In the genomic region with DNA sequence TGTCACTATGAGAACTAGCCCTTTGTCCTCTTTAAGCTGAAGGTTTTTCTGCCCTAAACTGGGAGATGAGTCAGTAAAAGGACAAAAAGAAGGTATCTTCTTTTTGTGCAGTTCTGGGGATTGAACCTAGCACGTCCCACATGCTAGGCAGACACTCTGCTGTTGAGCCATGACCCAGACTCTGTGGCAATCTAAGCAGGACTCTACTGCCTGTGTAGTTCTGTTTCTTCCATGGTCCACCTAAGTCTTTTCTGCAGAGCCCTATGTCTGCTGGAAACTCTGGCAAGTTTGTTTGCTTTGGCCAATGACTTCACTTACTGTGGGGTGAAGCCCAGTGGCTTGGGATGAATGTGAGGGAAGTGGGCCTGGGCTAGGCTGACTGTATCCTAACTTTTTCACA, we compare ENCODE assay signal across 30 mouse cellular contexts. TPM values are rescaled to one million over a fixed set of nuclear protein-coding genes. Genes with fewer than 3 reads are reported as not detected.
DNase-seq lines count a peak whose midpoint lies in the region; ATAC-seq and TF ChIP-seq lines count a peak whose summit lies in the region.
"Had no signal": no experiment of that assay in that cellular context is flagged by ENCODE, and none has a peak within 500 bp of the region (broad histone marks: within the 10 kb centered on the region; RNA-seq: fewer than 3 reads in every experiment).

No protein-coding gene starts in this region.

- H3K9me3 ChIP-seq in heart, embryonic 11.5 days (replicated peaks; ENCODE audit: control insufficient read depth, low read length) = no peaks in the 10 kb centered on the region
- H3K9me3 ChIP-seq in liver, embryonic 12.5 days (replicated peaks) = no peaks in the 10 kb centered on the region
- no peaks in the 10 kb centered on the region for H3K9me3 ChIP-seq in MEL (replicated peaks; ENCODE audit: insufficient read depth, low read length)
- H3K9me3 ChIP-seq: embryonic facial prominence, embryonic 13.5 days; forebrain, embryonic 12.5 days; heart, embryonic 15.5 days; hindbrain, embryonic 13.5 days; midbrain, embryonic 12.5 days; neural tube, embryonic 13.5 days had no signal

- H3K4me1 ChIP-seq in heart, embryonic 11.5 days (ENCODE audit: control insufficient read depth, insufficient read depth, low read length) = peaks cover 8% of the 10 kb centered on the region
- peaks cover 62% of the 10 kb centered on the region for H3K4me1 ChIP-seq in liver, embryonic 12.5 days
- H3K4me1 ChIP-seq in MEL (ENCODE audit: control insufficient read depth in 1 of 2, insufficient read depth in 2 of 2, low read length in 2 of 2) = peaks cover 11 to 27% of the 10 kb centered on the region in 2 experiments

- peak overlapping the region; percentile 0 for H3K4me2 ChIP-seq in heart, embryonic 11.5 days
- peak overlapping the region; percentile 94; the same call in 1 of the 2 replicates for H3K4me2 ChIP-seq in liver, embryonic 12.5 days
- H3K4me2 ChIP-seq: embryonic facial prominence, embryonic 13.5 days; forebrain, embryonic 12.5 days; heart, embryonic 15.5 days; hindbrain, embryonic 13.5 days; midbrain, embryonic 12.5 days; neural tube, embryonic 13.5 days had no signal

- DNase-seq in heart, adult 18-20 months = no peak
- DNase-seq in liver (no peak), MEL (ENCODE audit: low read depth, low spot score) (peak; percentile 39)
- DNase-seq in right cerebral cortex, postnatal 4 days = no peak
- no peak for DNase-seq in urinary bladder, postnatal 4 days (ENCODE audit: low spot score in 2 of 2)
- DNase-seq: adrenal gland, postnatal 14 days; B cell, adult 2 months; cerebellum, adult 11 months; cerebellum, adult 9-10 months; cerebellum, postnatal 36 days; forebrain, postnatal 0 days; gastrocnemius, postnatal 10 days; heart, postnatal 4 days; kidney, adult 8-10 months; kidney, postnatal 4 days; lung, adult 18-20 months; lung, postnatal 4 days had no signal

- no peak overlapping the region for H3K4me3 ChIP-seq in heart, embryonic 11.5 days (ENCODE audit: low read depth, low read length)
- H3K4me3 ChIP-seq in liver, embryonic 12.5 days = no peak overlapping the region
- H3K4me3 ChIP-seq in MEL (ENCODE audit: control insufficient read depth in 1 of 2, insufficient read depth in 1 of 2, low read depth in 2 of 2, low read length in 2 of 2) = no peak overlapping the region
- H3K4me3 ChIP-seq: embryonic facial prominence, embryonic 13.5 days; forebrain, embryonic 12.5 days; heart, embryonic 15.5 days; hindbrain, embryonic 13.5 days; midbrain, embryonic 12.5 days; neural tube, embryonic 13.5 days had no signal

- no peak for TF ChIP-seq CTCF in MEL (IDR thresholded peaks at IDR 0.05 in 2 of 3, conservative IDR thresholded peaks at IDR 0.05 in 1 of 3; ENCODE audit: control insufficient read depth in 1 of 3, insufficient read depth in 1 of 3, low read depth in 2 of 3, low read length in 3 of 3, poor library complexity in 1 of 3, severe bottlenecking in 1 of 3)

- no peak for TF ChIP-seq POLR2A in MEL (IDR thresholded peaks at IDR 0.05; ENCODE audit: control insufficient read depth in 1 of 2, insufficient read depth in 1 of 2, low read depth in 1 of 2, low read length in 2 of 2, poor library complexity in 1 of 2)

- peak overlapping the region; percentile 74; the same call in 1 of the 2 replicates for H3K27ac ChIP-seq in heart, embryonic 11.5 days (ENCODE audit: low read depth, low read length)
- peak overlapping the region; percentile 83; the same call in 1 of the 2 replicates for H3K27ac ChIP-seq in liver, embryonic 12.5 days
- peak overlapping the region; percentile 80; the same call in 1 of the 2 replicates for H3K27ac ChIP-seq in MEL (ENCODE audit: control insufficient read depth, low read depth, low read length)
- H3K27ac ChIP-seq: embryonic facial prominence, embryonic 13.5 days; forebrain, embryonic 12.5 days; heart, embryonic 15.5 days; hindbrain, embryonic 13.5 days; kidney, postnatal 0 days; midbrain, embryonic 12.5 days; neural tube, embryonic 13.5 days had no signal

- no peak overlapping the region; the same call in 1 of the 2 replicates for H3K9ac ChIP-seq in heart, embryonic 11.5 days (ENCODE audit: low read depth, low read length)
- no peak overlapping the region for H3K9ac ChIP-seq in liver, embryonic 12.5 days
- no peak overlapping the region for H3K9ac ChIP-seq in MEL (ENCODE audit: control insufficient read depth, low read depth, low read length, poor library complexity, severe bottlenecking)
- H3K9ac ChIP-seq: forebrain, embryonic 12.5 days; forebrain, postnatal 0 days; heart, embryonic 15.5 days; hindbrain, embryonic 13.5 days; midbrain, embryonic 12.5 days; neural tube, embryonic 13.5 days had no signal

- no peak for ATAC-seq in heart, embryonic 11.5 days (replicated peaks; ENCODE audit: insufficient number of reproducible peaks, low FRiP score, low TSS enrichment)
- ATAC-seq in liver, embryonic 12.5 days = no peak
- ATAC-seq: forebrain, postnatal 0 days; intestine, embryonic 16.5 days; Patski had no signal

- no peaks in the 10 kb centered on the region; the same call in 1 of the 2 replicates for H3K79me2 ChIP-seq in MEL (ENCODE audit: control insufficient read depth, insufficient read depth, low read length, poor library complexity)

- TF ChIP-seq EP300 in MEL (IDR thresholded peaks at IDR 0.05; ENCODE audit: low read depth in 1 of 2, low read length in 2 of 2) = no peak

- TF ChIP-seq RAD21 in MEL (IDR thresholded peaks at IDR 0.05; ENCODE audit: low read depth, low read length) = no peak

- WGBS in heart, embryonic 11.5 days (ENCODE audit: insufficient replicate concordance) = 65% methylated on average over 1 of the region's 1 CpGs
- 70% methylated on average over 1 of the region's 1 CpGs for WGBS in liver, embryonic 12.5 days (ENCODE audit: insufficient replicate concordance)

- H3K36me3 ChIP-seq in heart, embryonic 11.5 days (ENCODE audit: control insufficient read depth, insufficient read depth, low read length) = no peaks in the 10 kb centered on the region; the same call in 1 of the 2 replicates
- peaks cover 33% of the 10 kb centered on the region for H3K36me3 ChIP-seq in liver, embryonic 12.5 days
- peaks cover 0 to 14% of the 10 kb centered on the region in 2 experiments; a peak in 2 of 4 replicates for H3K36me3 ChIP-seq in MEL (ENCODE audit: control insufficient read depth in 1 of 2, insufficient read depth in 2 of 2, low read length in 2 of 2)
- H3K36me3 ChIP-seq: heart, embryonic 15.5 days had no signal

- H3K27me3 ChIP-seq in heart, embryonic 11.5 days (ENCODE audit: control insufficient read depth, insufficient read depth, low read length) = peaks cover 4% of the 10 kb centered on the region; the same call in 1 of the 2 replicates
- no peaks in the 10 kb centered on the region for H3K27me3 ChIP-seq in liver, embryonic 12.5 days (replicated peaks)
- H3K27me3 ChIP-seq in MEL (ENCODE audit: control insufficient read depth in 1 of 2, insufficient read depth in 2 of 2, low read length in 2 of 2) = no peaks in the 10 kb centered on the region
- H3K27me3 ChIP-seq: heart, embryonic 15.5 days; Patski had no signal

TF ChIP-seq in MEL, 35 proteins besides CTCF, POLR2A, EP300 and RAD21:
- TF ChIP-seq TBP (IDR thresholded peaks at IDR 0.05; ENCODE audit: low read depth, low read length) (peak; percentile 98), GATA1 (IDR thresholded peaks at IDR 0.05; ENCODE audit: low read depth, low read length) (no peak)

RNA-seq across cellular contexts. Expression of a gene that starts 2.2 kb away (rescaled TPM):
- 1.6 and 2.5 TPM in 2 replicates for polyA plus RNA-seq in heart, embryonic 11.5 days (2014; fragmentation: Nextera tagmentation; extraction: Ambion mirVana)
- total RNA-seq in heart, adult 18-20 months (2021) = 1 to 10 TPM; 2.7 to 5.3 TPM
- polyA plus RNA-seq in liver, embryonic 12.5 days (2016; fragmentation: Nextera tagmentation; extraction: Ambion mirVana) = 5.1 and 5.7 TPM in 2 replicates
- 9.5 and 13.0 TPM in 2 replicates for total RNA-seq in MEL (2012; rRNA removed)
- 10 to 100 TPM in 1 of 2 experiments, not detected in 1; 35.4 TPM for polyA plus RNA-seq in MEL (2012; ENCODE audit: insufficient read depth in 1 of 2, insufficient read length in 2 of 2, low read depth in 1 of 2, low replicate concordance in 2 of 2, missing spikeins in 1 of 2)

RNA-seq across cellular contexts. Expression of a gene that starts 2.4 kb away (rescaled TPM):
- polyA plus RNA-seq in heart, embryonic 11.5 days (2014; fragmentation: Nextera tagmentation; extraction: Ambion mirVana) = 0.21 TPM in 2 replicates
- total RNA-seq in heart, adult 18-20 months (2021) = under 1 TPM; 0.26 to 0.47 TPM
- 0.27 and 0.59 TPM in 2 replicates for polyA plus RNA-seq in liver, embryonic 12.5 days (2016; fragmentation: Nextera tagmentation; extraction: Ambion mirVana)
- total RNA-seq in MEL (2012; rRNA removed) = 0.69 and 3.9 TPM in 2 replicates
- not detected for polyA plus RNA-seq in MEL (2012; ENCODE audit: insufficient read depth in 1 of 2, insufficient read length in 2 of 2, low read depth in 1 of 2, low replicate concordance in 2 of 2, missing spikeins in 1 of 2)
- total RNA-seq: adrenal gland, postnatal 14 days; forebrain, postnatal 0 days; gastrocnemius, postnatal 10 days; heart, postnatal 4 days; layer of hippocampus, adult 8-10 months; left cerebral cortex, postnatal 14 days had no signal
- polyA plus RNA-seq: forebrain, postnatal 0 days; heart, embryonic 15.5 days; Patski had no signal

RNA-seq across cellular contexts. Expression of a gene that starts 9.8 kb away (rescaled TPM):
- 981 and 1,056 TPM in 2 replicates for polyA plus RNA-seq in heart, embryonic 11.5 days (2014; fragmentation: Nextera tagmentation; extraction: Ambion mirVana)
- 100 to 1,000 TPM; 714 to 715 TPM for total RNA-seq in heart, adult 18-20 months (2021)
- polyA plus RNA-seq in liver, embryonic 12.5 days (2016; fragmentation: Nextera tagmentation; extraction: Ambion mirVana) = 1,134 and 1,149 TPM in 2 replicates
- 2,773 and 3,160 TPM in 2 replicates for total RNA-seq in MEL (2012; rRNA removed)
- polyA plus RNA-seq in MEL (2012; ENCODE audit: insufficient read depth in 1 of 2, insufficient read length in 2 of 2, low read depth in 1 of 2, low replicate concordance in 2 of 2, missing spikeins in 1 of 2) = 1,000 to 10,000 TPM; 2,091 to 3,727 TPM

RNA-seq across cellular contexts. Expression of a gene that starts 14.2 kb away (rescaled TPM):
- 1,168 and 1,305 TPM in 2 replicates for polyA plus RNA-seq in heart, embryonic 11.5 days (2014; fragmentation: Nextera tagmentation; extraction: Ambion mirVana)
- 100 to 1,000 TPM; 512 to 646 TPM for total RNA-seq in heart, adult 18-20 months (2021)
- 1,421 and 1,491 TPM in 2 replicates for polyA plus RNA-seq in liver, embryonic 12.5 days (2016; fragmentation: Nextera tagmentation; extraction: Ambion mirVana)
- 2,482 and 2,708 TPM in 2 replicates for total RNA-seq in MEL (2012; rRNA removed)
- 1,000 to 10,000 TPM; 3,189 to 5,434 TPM for polyA plus RNA-seq in MEL (2012; ENCODE audit: insufficient read depth in 1 of 2, insufficient read length in 2 of 2, low read depth in 1 of 2, low replicate concordance in 2 of 2, missing spikeins in 1 of 2)

RNA-seq across cellular contexts. Expression of a gene that starts 15.7 kb away (rescaled TPM):
- polyA plus RNA-seq in heart, embryonic 11.5 days (2014; fragmentation: Nextera tagmentation; extraction: Ambion mirVana) = 99.1 and 99.6 TPM in 2 replicates
- total RNA-seq in heart, adult 18-20 months (2021) = 10 to 100 TPM; 35.5 to 42.7 TPM
- polyA plus RNA-seq in liver, embryonic 12.5 days (2016; fragmentation: Nextera tagmentation; extraction: Ambion mirVana) = 60.5 and 61.7 TPM in 2 replicates
- 119 and 141 TPM in 2 replicates for total RNA-seq in MEL (2012; rRNA removed)
- 100 to 1,000 TPM in 1 of 2 experiments, not detected in 1; 148 TPM for polyA plus RNA-seq in MEL (2012; ENCODE audit: insufficient read depth in 1 of 2, insufficient read length in 2 of 2, low read depth in 1 of 2, low replicate concordance in 2 of 2, missing spikeins in 1 of 2)
